Mouse (Mus musculus): ENCODE results near the gene Dlk2. TPM values are rescaled to one million over a fixed set of nuclear protein-coding genes. Genes with fewer than 3 reads are reported as not detected.

Dlk2 gene
- polyA plus RNA-seq, 1 experiment from 2014 or later: 5.2 TPM

- no peak overlapping the region for H3K27ac ChIP-seq (ENCODE audit: low read depth, low read length)
- H3K4me2 ChIP-seq (ENCODE audit: low read length): peak overlapping the region; percentile 98
- peak overlapping the region; percentile 73; the same call in 1 of the 2 replicates for H3K9ac ChIP-seq (ENCODE audit: low read length)
- peaks cover 53% of the 10 kb centered on the region for H3K36me3 ChIP-seq (ENCODE audit: control insufficient read depth, insufficient read depth, low read length)
- ATAC-seq (no peak), DNase-seq (ENCODE audit: low spot score) (no peak)
- 36% methylated on average over 6 of the region's 6 CpGs for WGBS
- H3K27me3 ChIP-seq (replicated peaks; ENCODE audit: control insufficient read depth, insufficient read depth, low read length): 0 out of 2 replicates have a peak, but pooled peaks cover 7% of the 10 kb centered on the region
- peak overlapping the region; percentile 77; the same call in 1 of the 2 replicates for H3K4me3 ChIP-seq (ENCODE audit: low read depth, low read length)
- peaks cover 10% of the 10 kb centered on the region for H3K4me1 ChIP-seq (ENCODE audit: control insufficient read depth, insufficient read depth, low read length)
- H3K9me3 ChIP-seq (replicated peaks; ENCODE audit: control insufficient read depth, low read length): no peaks in the 10 kb centered on the region
These were observed 42.1 kb upstream of the Dlk2 start for GRCm38 (mm10) chr17:46255147-46255546.

GRCm38 (mm10) chr17:46258279-46259053, 38.8 kb upstream of the Dlk2 start:
- peaks cover 7% of the 10 kb centered on the region for H3K4me1 ChIP-seq (ENCODE audit: control insufficient read depth, insufficient read depth, low read length)
- H3K4me2 ChIP-seq (ENCODE audit: low read length): no peak overlapping the region
- DNase-seq (ENCODE audit: low spot score) (no peak), ATAC-seq (no peak)
- H3K9me3 ChIP-seq (replicated peaks; ENCODE audit: control insufficient read depth, low read length): no peaks in the 10 kb centered on the region
- no peak overlapping the region for H3K9ac ChIP-seq (ENCODE audit: low read length)
- no peak overlapping the region for H3K27ac ChIP-seq (ENCODE audit: low read depth, low read length)
- H3K27me3 ChIP-seq (replicated peaks; ENCODE audit: control insufficient read depth, insufficient read depth, low read length): 0 out of 2 replicates have a peak, but pooled peaks cover 7% of the 10 kb centered on the region
- H3K36me3 ChIP-seq (ENCODE audit: control insufficient read depth, insufficient read depth, low read length): peaks cover 63% of the 10 kb centered on the region
- 87% methylated on average over 30 of the region's 30 CpGs for WGBS
- H3K4me3 ChIP-seq (ENCODE audit: low read depth, low read length): no peak overlapping the region

GRCm38 (mm10) chr17:46259675-46260074, 37.5 kb upstream of the Dlk2 start:
- Histone ChIP-seq H3K4me2 (ENCODE audit: low read length) (no peak overlapping the region), H3K27ac (ENCODE audit: low read depth, low read length) (no peak overlapping the region), H3K27me3 (replicated peaks; ENCODE audit: control insufficient read depth, insufficient read depth, low read length) (0 out of 2 replicates have a peak, but pooled peaks cover 7% of the 10 kb centered on the region), H3K4me3 (ENCODE audit: low read depth, low read length) (no peak overlapping the region), H3K36me3 (ENCODE audit: control insufficient read depth, insufficient read depth, low read length) (peaks cover 74% of the 10 kb centered on the region), H3K9me3 (replicated peaks; ENCODE audit: control insufficient read depth, low read length) (no peaks in the 10 kb centered on the region), H3K9ac (ENCODE audit: low read length) (no peak overlapping the region), H3K4me1 (ENCODE audit: control insufficient read depth, insufficient read depth, low read length) (peaks cover 6% of the 10 kb centered on the region; the same call in 1 of the 2 replicates)
- 94% methylated on average over 17 of the region's 17 CpGs for WGBS
- ATAC-seq (no peak), DNase-seq (ENCODE audit: low spot score) (no peak)

GRCm38 (mm10) chr17:46262201-46262694, 35.0 kb upstream of the Dlk2 start:
- H3K4me3 ChIP-seq (ENCODE audit: low read depth, low read length): no peak overlapping the region
- no peaks in the 10 kb centered on the region for H3K9me3 ChIP-seq (replicated peaks; ENCODE audit: control insufficient read depth, low read length)
- peaks cover 77% of the 10 kb centered on the region for H3K36me3 ChIP-seq (ENCODE audit: control insufficient read depth, insufficient read depth, low read length)
- WGBS: 94% methylated on average over 5 of the region's 5 CpGs
- H3K4me2 ChIP-seq (ENCODE audit: low read length): no peak overlapping the region
- no peak overlapping the region for H3K27ac ChIP-seq (ENCODE audit: low read depth, low read length)
- ATAC-seq (no peak), DNase-seq (ENCODE audit: low spot score) (no peak)
- H3K4me1 ChIP-seq (ENCODE audit: control insufficient read depth, insufficient read depth, low read length): no peaks in the 10 kb centered on the region
- H3K27me3 ChIP-seq (replicated peaks; ENCODE audit: control insufficient read depth, insufficient read depth, low read length): no peaks in the 10 kb centered on the region
- H3K9ac ChIP-seq (ENCODE audit: low read length): no peak overlapping the region

GRCm38 (mm10) chr17:46265502-46265901, 31.7 kb upstream of the Dlk2 start:
- 86% methylated on average over 12 of the region's 12 CpGs for WGBS
- ATAC-seq (peak; percentile 13; the same call in 1 of the 2 replicates), DNase-seq (ENCODE audit: low spot score) (no peak)
- no peaks in the 10 kb centered on the region for H3K27me3 ChIP-seq (replicated peaks; ENCODE audit: control insufficient read depth, insufficient read depth, low read length)
- no peak overlapping the region for H3K4me2 ChIP-seq (ENCODE audit: low read length)
- no peak overlapping the region for H3K9ac ChIP-seq (ENCODE audit: low read length)
- no peaks in the 10 kb centered on the region for H3K4me1 ChIP-seq (ENCODE audit: control insufficient read depth, insufficient read depth, low read length)
- H3K9me3 ChIP-seq (replicated peaks; ENCODE audit: control insufficient read depth, low read length): no peaks in the 10 kb centered on the region
- H3K4me3 ChIP-seq (ENCODE audit: low read depth, low read length): no peak overlapping the region
- no peak overlapping the region for H3K27ac ChIP-seq (ENCODE audit: low read depth, low read length)
- H3K36me3 ChIP-seq (ENCODE audit: control insufficient read depth, insufficient read depth, low read length): peaks cover 50% of the 10 kb centered on the region

- no peaks in the 10 kb centered on the region for H3K27me3 ChIP-seq (replicated peaks; ENCODE audit: control insufficient read depth, insufficient read depth, low read length)
- WGBS: 28% methylated on average over 14 of the region's 14 CpGs
- H3K4me2 ChIP-seq (ENCODE audit: low read length): no peak overlapping the region
- H3K36me3 ChIP-seq (ENCODE audit: control insufficient read depth, insufficient read depth, low read length): peaks cover 50% of the 10 kb centered on the region
- no peaks in the 10 kb centered on the region for H3K9me3 ChIP-seq (replicated peaks; ENCODE audit: control insufficient read depth, low read length)
- H3K9ac ChIP-seq (ENCODE audit: low read length): no peak overlapping the region
- no peak overlapping the region for H3K4me3 ChIP-seq (ENCODE audit: low read depth, low read length)
- no peaks in the 10 kb centered on the region for H3K4me1 ChIP-seq (ENCODE audit: control insufficient read depth, insufficient read depth, low read length)
- no peak overlapping the region for H3K27ac ChIP-seq (ENCODE audit: low read depth, low read length)
- ATAC-seq: peak; percentile 74
- peak; percentile 87 for DNase-seq (ENCODE audit: low spot score)
These were observed 31.2 kb upstream of the Dlk2 start for GRCm38 (mm10) chr17:46265918-46266618.

- no peak overlapping the region for H3K27ac ChIP-seq (ENCODE audit: low read depth, low read length)
- DNase-seq (ENCODE audit: low spot score): no peak
- no peak for ATAC-seq
- no peak overlapping the region for H3K4me2 ChIP-seq (ENCODE audit: low read length)
- 85% methylated on average over 6 of the region's 6 CpGs for WGBS
- no peak overlapping the region for H3K9ac ChIP-seq (ENCODE audit: low read length)
- no peaks in the 10 kb centered on the region for H3K4me1 ChIP-seq (ENCODE audit: control insufficient read depth, insufficient read depth, low read length)
- no peaks in the 10 kb centered on the region for H3K27me3 ChIP-seq (replicated peaks; ENCODE audit: control insufficient read depth, insufficient read depth, low read length)
- H3K9me3 ChIP-seq (replicated peaks; ENCODE audit: control insufficient read depth, low read length): no peaks in the 10 kb centered on the region
- peaks cover 49% of the 10 kb centered on the region for H3K36me3 ChIP-seq (ENCODE audit: control insufficient read depth, insufficient read depth, low read length)
- H3K4me3 ChIP-seq (ENCODE audit: low read depth, low read length): no peak overlapping the region
These were observed 30.2 kb upstream of the Dlk2 start for GRCm38 (mm10) chr17:46266986-46267385.

- Histone ChIP-seq H3K4me3 (ENCODE audit: low read depth, low read length) (no peak overlapping the region), H3K27ac (ENCODE audit: low read depth, low read length) (no peak overlapping the region), H3K9ac (ENCODE audit: low read length) (no peak overlapping the region), H3K36me3 (ENCODE audit: control insufficient read depth, insufficient read depth, low read length) (peaks cover 47% of the 10 kb centered on the region), H3K4me1 (ENCODE audit: control insufficient read depth, insufficient read depth, low read length) (no peaks in the 10 kb centered on the region), H3K27me3 (replicated peaks; ENCODE audit: control insufficient read depth, insufficient read depth, low read length) (no peaks in the 10 kb centered on the region), H3K4me2 (ENCODE audit: low read length) (no peak overlapping the region), H3K9me3 (replicated peaks; ENCODE audit: control insufficient read depth, low read length) (no peaks in the 10 kb centered on the region)
- WGBS: 88% methylated on average over 7 of the region's 7 CpGs
- no peak for ATAC-seq
- DNase-seq (ENCODE audit: low spot score): no peak
These were observed 29.7 kb upstream of the Dlk2 start for GRCm38 (mm10) chr17:46267511-46267910.

Measured in forebrain, embryonic 14.5 days (tissue).